Mouse (Mus musculus): Measurements from ENCODE around the gene Olfr279. TPM values are rescaled to one million over a fixed set of nuclear protein-coding genes. Genes with fewer than 3 reads are reported as not detected.

The Olfr279 gene
- polyA plus RNA-seq (2017; shearing (Covaris generic)), result under 1 TPM; 0.24 to 0.65 TPM

GRCm38 (mm10) chr15:98492102-98492501 is at the start of gene Olfr279:
Gene Olfr279, plus strand, starts transcription at chr15:98492402.

DNA sequence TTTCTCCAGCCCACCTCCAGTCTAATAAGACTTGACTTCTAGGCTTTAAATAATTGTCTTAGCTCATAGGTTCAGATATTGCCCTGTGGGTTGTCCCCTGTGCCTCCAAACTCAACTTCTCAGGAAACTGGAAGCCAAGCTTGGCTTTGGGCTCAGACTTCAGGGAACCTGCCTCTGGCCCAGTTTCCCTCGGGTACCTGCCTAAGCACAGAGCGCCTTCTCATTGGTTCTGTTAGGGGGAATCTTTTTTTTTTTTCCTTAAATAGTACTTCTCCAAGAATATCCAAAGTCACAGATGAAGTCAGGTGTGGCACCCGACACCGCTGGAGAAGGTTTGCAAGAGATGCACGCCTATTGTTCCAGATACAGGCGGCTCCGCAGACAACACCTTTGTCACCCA is 39.9 kb upstream of the Olfr279 start, which contains the start of gene Olfr281:
Olfr281 (plus strand) TSS at position 301 of the 400 bp plus-strand sequence.

DNA sequence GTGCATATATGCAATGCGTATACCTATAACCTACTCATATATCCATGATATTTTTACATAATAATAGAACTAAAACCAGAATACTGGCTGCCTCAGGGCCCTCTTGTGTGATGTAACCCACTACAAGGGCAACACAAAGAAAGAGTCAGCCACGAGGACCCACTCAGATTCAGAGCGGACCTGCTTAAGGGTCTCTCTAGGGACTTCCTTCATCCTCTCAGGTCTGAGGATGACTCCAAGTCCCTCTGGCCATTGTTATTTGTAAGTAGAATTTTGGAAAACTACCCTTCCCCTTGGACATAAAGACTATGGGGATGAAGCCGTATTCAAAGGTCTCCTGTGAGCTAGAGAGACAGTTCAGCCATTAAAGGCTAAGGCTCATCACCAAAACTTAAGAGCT is 22.6 kb upstream of the Olfr279 start, which contains the start of gene OR5BS1P:
OR5BS1P (plus strand) TSS at position 301 of the 400 bp plus-strand sequence.

GRCm38 (mm10) chr15:98482701-98483100 is 9.5 kb upstream of the Olfr279 start, which contains the start of gene Lalba:
Gene Lalba, minus strand, starts transcription at chr15:98482721.

GRCm38 (mm10) chr15:98533881-98534627 is 41.9 kb downstream of the Olfr279 start, which contains the start of gene Kansl2:
Gene Kansl2, minus strand, starts transcription at chr15:98534264.

Other genes with a start within 250 kb of the Olfr279 start
- under 1 TPM in 1 of 2 experiments, not detected in 1; 0.43 TPM for gene H1fnt, start 235.1 kb upstream of the Olfr279 start, polyA plus RNA-seq (2017; shearing (Covaris generic))
- not detected for gene Zfp641, start 196.2 kb upstream of the Olfr279 start, polyA plus RNA-seq (2017; shearing (Covaris generic))
- under 1 TPM in 1 of 2 experiments, not detected in 1; 0.07 TPM for gene Olfr285, start 175.0 kb upstream of the Olfr279 start, polyA plus RNA-seq (2017; shearing (Covaris generic))
- under 1 TPM in 1 of 2 experiments, not detected in 1; 0.98 TPM for gene Olfr284, start 151.4 kb upstream of the Olfr279 start, polyA plus RNA-seq (2017; shearing (Covaris generic))
- not detected for gene Olfr283, start 111.5 kb upstream of the Olfr279 start, polyA plus RNA-seq (2017; shearing (Covaris generic))
- not detected for gene Olfr282, start 61.2 kb upstream of the Olfr279 start, polyA plus RNA-seq (2017; shearing (Covaris generic))
- 1 to 10 TPM in 1 of 2 experiments, under 1 TPM in 1; 0.13 to 2.7 TPM for gene Olfr281, start 39.8 kb upstream of the Olfr279 start, polyA plus RNA-seq (2017; shearing (Covaris generic))
- under 1 TPM; 0.11 to 0.26 TPM for gene OR5BS1P, start 22.5 kb upstream of the Olfr279 start, polyA plus RNA-seq (2017; shearing (Covaris generic))
- under 1 TPM in 1 of 2 experiments, not detected in 1; 0.38 TPM for gene Lalba, start 9.7 kb upstream of the Olfr279 start, polyA plus RNA-seq (2017; shearing (Covaris generic))
- 100 to 1,000 TPM in 1 of 2 experiments, 10 to 100 TPM in 1; 95.3 to 111 TPM for gene Kansl2, start 41.9 kb downstream of the Olfr279 start, polyA plus RNA-seq (2017; shearing (Covaris generic))
- gene Ccnt1, start 78.5 kb downstream of the Olfr279 start, polyA plus RNA-seq (2017; shearing (Covaris generic)), result 10 to 100 TPM; 59.4 to 69.7 TPM
- not detected for gene 4930415O20Rik, start 78.6 kb downstream of the Olfr279 start, polyA plus RNA-seq (2017; shearing (Covaris generic))
- gene Adcy6, start 117.7 kb downstream of the Olfr279 start, polyA plus RNA-seq (2017; shearing (Covaris generic)), result 1 to 10 TPM in 1 of 2 experiments, under 1 TPM in 1; 0.82 to 7.4 TPM
- 1 to 10 TPM in 1 of 2 experiments, under 1 TPM in 1; 0.34 to 4.0 TPM for gene Cacnb3, start 138.4 kb downstream of the Olfr279 start, polyA plus RNA-seq (2017; shearing (Covaris generic))
- 10 to 100 TPM; 15.4 to 17.3 TPM for gene Ddx23, start 170.5 kb downstream of the Olfr279 start, polyA plus RNA-seq (2017; shearing (Covaris generic))
- 1 to 10 TPM in 1 of 2 experiments, under 1 TPM in 1; 0.93 to 2.1 TPM for gene Rnd1, start 185.1 kb downstream of the Olfr279 start, polyA plus RNA-seq (2017; shearing (Covaris generic))
- gene Ccdc65, start 215.8 kb downstream of the Olfr279 start, polyA plus RNA-seq (2017; shearing (Covaris generic)), result 1 to 10 TPM in 1 of 2 experiments, under 1 TPM in 1; 0.28 to 2.4 TPM
- 1 to 10 TPM; 1.1 to 4.0 TPM for gene Fkbp11, start 235.8 kb downstream of the Olfr279 start, polyA plus RNA-seq (2017; shearing (Covaris generic))

Data from inflammation-experienced regulatory T-cells (primary cell).